Mouse (Mus musculus) ES-E14 (cell line): ENCODE measurements at regions not wholly inside any gene's neighbourhood (a gene's known extent, or its start where the extent isn't known, plus 50 kb on each side); places are given as distances from the start of the nearest gene placed in this dataset.
A peak's percentile ranks its signal among the peaks of the same experiment; 100 is the strongest.

Source experiments
- DNase-seq: peaks from one replicate; pipeline ENCODE4 v3.0.0-alpha.2; 2013; ENCODE audit warnings: low read depth, low spot score
- H3K27ac ChIP-seq: 2 replicates; pipeline ENCODE4 v1.5.1; 2012; ENCODE audit warnings: low read depth, mild to moderate bottlenecking, low read length, moderate library complexity, mixed read lengths; ENCODE audit not compliant: poor library complexity, insufficient read depth, severe bottlenecking
- H3K36me3 ChIP-seq: 2 replicates; pipeline ENCODE4 v1.6.1; 2012; ENCODE audit warnings: mild to moderate bottlenecking, low read length, moderate library complexity, mixed read lengths; ENCODE audit not compliant: control insufficient read depth, poor library complexity, insufficient read depth, severe bottlenecking
- H3K4me1 ChIP-seq, 2 experiments: fragments of 150-350 bp in 1 of 2; sonication (generic) in 1 of 2; 2 replicates each; pipeline ENCODE4 v1.6.1; 2012; ENCODE audit warnings: low read length in 2 of 2, mild to moderate bottlenecking in 1 of 2, mixed read lengths in 1 of 2; ENCODE audit not compliant: control insufficient read depth in 2 of 2, insufficient read depth in 2 of 2, poor library complexity in 1 of 2
- H3K4me3 ChIP-seq, 2 experiments: fragments of 150-350 bp in 1 of 2; sonication (generic) in 1 of 2; 2 replicates each; pipeline ENCODE4 v1.5.1; 2012; ENCODE audit warnings: low read length in 2 of 2, low read depth in 1 of 2, mild to moderate bottlenecking in 1 of 2, mixed read lengths in 1 of 2; ENCODE audit not compliant: insufficient read depth in 1 of 2, poor library complexity in 1 of 2, severe bottlenecking in 1 of 2
- H3K9ac ChIP-seq: 2 replicates; pipeline ENCODE4 v1.6.1; 2012; ENCODE audit warnings: low read depth, mild to moderate bottlenecking, low read length, mixed read lengths; ENCODE audit not compliant: poor library complexity, insufficient read depth, severe bottlenecking
- H3K9me3 ChIP-seq: fragments of 150-350 bp; sonication (generic); 2 replicates; pipeline ENCODE4 v1.6.1; 2012; ENCODE audit warnings: low read depth, mild to moderate bottlenecking, low read length; ENCODE audit not compliant: control insufficient read depth, insufficient read depth
- CHD2 ChIP-seq: IDR thresholded peaks from 2 replicates; pipeline ENCODE4 v1.6.1; 2014; ENCODE audit warnings: mild to moderate bottlenecking, low read depth, low read length, inconsistent platforms
- HCFC1 ChIP-seq: IDR thresholded peaks from 2 replicates; pipeline ENCODE4 v1.6.1; 2012; ENCODE audit warnings: low read length, inconsistent platforms, borderline replicate concordance; ENCODE audit not compliant: insufficient read depth
- MAFK ChIP-seq: IDR thresholded peaks from 2 replicates; pipeline ENCODE4 v1.6.1; 2014; ENCODE audit warnings: mild to moderate bottlenecking, low read depth, low read length, inconsistent platforms; ENCODE audit not compliant: insufficient read depth
- ZC3H11A ChIP-seq: IDR thresholded peaks from 2 replicates; pipeline ENCODE4 v1.6.1; 2012; ENCODE audit warnings: low read depth, mild to moderate bottlenecking, inconsistent platforms, low read length, borderline replicate concordance
- ZNF384 ChIP-seq: IDR thresholded peaks from 2 replicates; pipeline ENCODE4 v1.6.1; 2012; ENCODE audit warnings: low read depth, low read length, inconsistent platforms
- in situ Hi-C, 2 experiments: fragments of 600-800 bp; cut with MboI; formaldehyde crosslinking; loops; one replicate each; pipeline ENCODE4 v1.15.1; 2025; ENCODE audit warnings: low sequenced_read_pairs in 2 of 2, inconsistent platforms in 1 of 2; ENCODE audit not compliant: unreplicated experiment in 2 of 2

DNA sequence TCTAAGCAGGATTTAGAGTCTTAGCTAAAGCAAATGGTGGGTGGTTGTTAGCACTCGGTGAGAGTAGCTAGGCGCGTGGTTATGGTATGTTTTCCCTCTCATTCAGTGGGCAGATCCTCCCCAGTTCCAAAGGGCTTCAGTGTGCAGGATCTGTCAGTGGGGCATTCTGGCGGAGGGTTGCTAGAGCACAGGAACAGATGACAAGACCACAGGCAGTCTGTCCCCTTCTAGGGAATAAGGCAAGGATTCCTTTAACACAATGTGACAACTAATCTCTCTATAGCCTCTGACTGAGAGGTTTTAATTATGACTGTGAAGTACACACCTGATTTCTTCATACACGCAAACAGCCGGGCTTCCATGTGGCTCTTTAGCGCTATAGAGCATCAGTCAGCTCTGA, 233.9 kb downstream of the Lmx1a start:
- H3K9ac ChIP-seq: no peak overlapping the region
- in situ Hi-C loops: loop anchor here in 1 of 2 experiments (25.0 kb wide), 1 partner anchor 511 kb away; no protein-coding TSS in a partner anchor
- H3K27ac ChIP-seq: no peak overlapping the region
- no peaks in the 10 kb centered on the region for H3K36me3 ChIP-seq
- no peak overlapping the region for H3K4me3 ChIP-seq
- H3K9me3 ChIP-seq: no peaks in the 10 kb centered on the region
- no peak for DNase-seq
- H3K4me1 ChIP-seq: no peaks in the 10 kb centered on the region
- no peak for TF ChIP-seq ZC3H11A
- no peak for TF ChIP-seq HCFC1

DNA sequence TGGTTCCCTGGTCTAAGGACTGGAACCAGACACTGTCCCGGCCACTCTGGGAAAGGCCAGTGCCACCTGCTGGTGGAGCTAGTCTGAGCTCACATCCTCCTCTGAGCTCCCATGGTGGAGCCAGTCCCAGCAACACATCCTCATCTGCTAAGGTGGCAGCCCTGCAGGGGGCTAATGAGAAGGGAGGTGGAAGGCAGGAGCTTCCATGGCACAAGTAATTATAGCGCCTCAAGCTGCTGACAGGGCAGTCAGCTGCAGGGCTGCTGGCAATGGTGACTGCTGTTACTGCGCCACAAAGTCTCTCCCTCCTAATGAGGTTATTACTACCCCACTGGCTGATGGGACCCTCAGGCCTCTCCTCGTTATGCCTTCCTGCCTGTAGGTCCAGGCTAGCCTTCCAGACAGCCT, 239.0 kb downstream of the Lmx1a start:
- no peak for DNase-seq

DNA sequence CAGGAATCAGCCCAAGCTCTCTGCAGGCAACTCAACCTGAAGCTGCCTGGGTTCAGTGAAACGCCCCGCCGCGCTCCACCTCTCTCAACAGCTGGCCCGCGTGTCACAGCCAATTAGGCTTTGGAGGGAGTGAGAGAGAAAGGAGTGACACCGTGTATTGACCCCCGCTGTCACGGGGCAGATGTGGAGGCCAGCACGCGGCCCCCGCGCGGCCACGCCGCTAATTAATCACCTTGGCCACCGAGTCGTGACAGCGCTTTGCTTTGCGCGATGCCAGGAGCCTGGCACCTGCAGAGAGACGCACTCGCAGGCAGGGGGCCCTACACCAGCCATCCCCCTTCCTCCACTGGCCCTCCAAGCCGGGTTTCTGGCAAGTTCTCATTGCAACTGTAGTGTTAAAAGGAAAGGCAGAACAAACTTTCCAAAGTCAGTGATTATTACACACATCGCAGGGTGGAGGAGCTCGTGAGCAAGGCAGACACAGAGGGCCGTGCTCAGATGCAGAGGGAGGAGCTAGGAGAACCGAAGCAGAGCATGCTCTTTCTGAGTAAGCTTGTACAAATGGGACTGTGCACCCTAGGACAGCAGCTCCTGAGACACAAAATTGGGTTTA, 240.8 kb downstream of the Lmx1a start:
- H3K4me3 ChIP-seq: peak overlapping the region; percentile 34 to 51
- DNase-seq: no peak
- H3K9me3 ChIP-seq: no peaks in the 10 kb centered on the region
- no peaks in the 10 kb centered on the region for H3K36me3 ChIP-seq
- in situ Hi-C loops: no loop called here
- H3K9ac ChIP-seq: peak overlapping the region; percentile 22; the same call in 1 of the 2 replicates
- H3K27ac ChIP-seq: no peak overlapping the region
- TF ChIP-seq CHD2: no peak
- no peak for TF ChIP-seq HCFC1
- peaks cover 0 to 5% of the 10 kb centered on the region in 2 experiments; a peak in 1 of 4 replicates for H3K4me1 ChIP-seq

More for the DNA sequence above, 239.0 kb downstream of the Lmx1a start:
- Histone ChIP-seq H3K9ac (no peak overlapping the region), H3K36me3 (no peaks in the 10 kb centered on the region), H3K9me3 (no peaks in the 10 kb centered on the region), H3K4me1 (peaks cover 0 to 5% of the 10 kb centered on the region in 2 experiments; a peak in 1 of 4 replicates), H3K4me3 (no peak overlapping the region), H3K27ac (no peak overlapping the region)
- TF ChIP-seq CHD2 (no peak), MAFK (no peak), ZNF384 (no peak), HCFC1 (no peak), ZC3H11A (no peak)
- in situ Hi-C loops: no loop called here

DNA sequence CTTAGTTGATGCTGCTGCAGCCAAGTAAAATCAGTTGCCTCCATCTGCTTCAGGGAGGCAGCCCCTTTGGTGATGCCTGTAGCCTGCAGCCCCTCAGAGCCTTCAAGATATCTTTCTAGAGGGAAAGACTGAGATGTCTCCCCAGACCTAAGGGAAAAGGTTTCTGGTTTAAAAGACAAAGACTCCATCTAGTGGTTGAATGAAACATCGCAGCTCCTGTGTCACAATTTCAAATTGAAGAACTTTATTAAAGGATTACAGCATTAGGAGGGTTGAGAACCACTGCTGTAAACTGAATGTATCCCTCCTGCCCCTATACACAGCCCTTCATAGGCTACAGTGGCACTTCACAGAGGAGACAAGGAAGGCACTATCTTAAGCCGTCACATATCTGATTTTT, 243.1 kb downstream of the Lmx1a start:
- no peak overlapping the region for H3K9ac ChIP-seq
- in situ Hi-C loops: no loop called here
- TF ChIP-seq MAFK (no peak), ZC3H11A (peak; percentile 44; the same call in 1 of the 2 replicates), CHD2 (no peak)
- no peaks in the 10 kb centered on the region for H3K36me3 ChIP-seq
- no peak overlapping the region for H3K27ac ChIP-seq
- H3K9me3 ChIP-seq: no peaks in the 10 kb centered on the region
- peaks cover 0 to 5% of the 10 kb centered on the region in 2 experiments; a peak in 1 of 4 replicates for H3K4me1 ChIP-seq
- DNase-seq: peak; percentile 31
- H3K4me3 ChIP-seq: no peak overlapping the region

DNA sequence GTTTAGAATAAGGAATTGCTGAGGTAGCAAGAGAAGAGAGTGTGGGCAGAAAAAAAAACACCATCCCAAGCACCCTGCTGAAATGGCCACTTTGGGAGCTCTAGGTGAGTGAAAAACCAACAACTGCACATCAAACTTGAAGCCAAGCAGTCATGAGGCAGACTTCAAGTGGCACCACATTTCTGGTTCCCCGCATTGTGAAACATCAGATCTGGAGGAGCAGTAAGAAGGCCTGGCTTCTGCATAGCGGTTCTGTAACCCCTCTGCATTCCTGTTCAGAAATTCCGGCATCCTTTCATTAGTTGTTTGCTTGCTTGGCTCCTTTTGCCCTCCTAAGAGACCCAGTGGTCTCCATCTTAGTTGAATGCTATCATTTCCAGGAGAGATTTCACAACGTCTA, 247.7 kb downstream of the Lmx1a start:
- Histone ChIP-seq H3K4me1 (no peaks in the 10 kb centered on the region), H3K27ac (no peak overlapping the region), H3K9me3 (no peaks in the 10 kb centered on the region), H3K9ac (no peak overlapping the region), H3K36me3 (no peaks in the 10 kb centered on the region), H3K4me3 (no peak overlapping the region)
- DNase-seq: no peak
- in situ Hi-C loops: no loop called here
- TF ChIP-seq MAFK: no peak
- no peak for TF ChIP-seq ZC3H11A
- TF ChIP-seq ZNF384: no peak
- no peak for TF ChIP-seq HCFC1
- no peak for TF ChIP-seq CHD2
